Mouse (Mus musculus) cerebellum, postnatal 4 days (tissue): ENCODE data around the gene Ube3b.
A peak's percentile ranks its signal among the peaks of the same experiment; 100 is the strongest.

Experiments used
- DNase-seq, 2 experiments: peaks; one replicate each; pipeline ENCODE4 v3.0.0; 2022; ENCODE audit warnings: low spot score in 2 of 2, mixed read lengths in 1 of 2

The Ube3b gene

GRCm38 (mm10) chr5:114373581-114373980, 6.8 kb upstream of the Ube3b start:
- DNase-seq: no peak

DNA sequence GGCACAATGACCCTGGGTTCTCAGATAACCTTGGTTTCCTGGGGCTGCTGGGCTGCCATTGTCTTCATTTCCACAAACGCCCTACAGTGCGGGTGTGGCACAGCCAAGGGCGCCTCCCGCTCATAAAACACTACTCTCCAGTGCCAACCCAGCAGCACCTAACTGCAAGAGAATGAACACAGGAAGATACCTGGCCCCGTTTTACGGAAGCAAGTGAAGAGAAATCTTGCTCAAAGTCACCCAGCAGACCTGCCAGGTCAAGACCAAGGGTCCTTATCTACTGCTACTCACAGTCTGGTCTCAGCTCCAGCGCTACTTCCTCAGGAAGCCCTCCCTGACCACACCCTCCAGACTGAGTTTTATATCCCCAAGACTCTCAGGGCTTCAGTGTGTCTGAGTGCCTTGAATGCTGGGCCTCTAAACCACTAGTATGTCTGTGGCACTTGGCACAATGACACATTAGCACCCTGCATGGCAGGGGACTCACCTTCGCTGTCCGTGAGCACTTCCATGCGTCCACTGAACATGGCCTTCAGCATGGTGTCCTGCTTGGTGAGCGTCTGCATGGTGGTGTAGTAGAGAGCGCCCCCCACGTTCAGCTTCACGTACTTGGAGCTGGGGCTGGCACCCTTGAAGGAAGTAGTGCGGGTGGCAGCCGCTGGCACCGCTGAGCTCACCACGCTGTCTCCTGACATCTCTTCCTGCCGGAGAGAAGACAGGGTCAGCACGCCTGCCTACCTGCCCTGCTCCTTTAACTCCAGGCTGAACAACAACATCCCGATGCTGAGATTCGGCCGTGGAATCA, 5.8 kb upstream of the Ube3b start:
- no peak for DNase-seq

- no peak for DNase-seq
These were observed 2.1 kb upstream of the Ube3b start for GRCm38 (mm10) chr5:114378177-114378920.

- DNase-seq: no peak
These were observed 1.5 kb upstream of the Ube3b start for GRCm38 (mm10) chr5:114378936-114379335.

DNA sequence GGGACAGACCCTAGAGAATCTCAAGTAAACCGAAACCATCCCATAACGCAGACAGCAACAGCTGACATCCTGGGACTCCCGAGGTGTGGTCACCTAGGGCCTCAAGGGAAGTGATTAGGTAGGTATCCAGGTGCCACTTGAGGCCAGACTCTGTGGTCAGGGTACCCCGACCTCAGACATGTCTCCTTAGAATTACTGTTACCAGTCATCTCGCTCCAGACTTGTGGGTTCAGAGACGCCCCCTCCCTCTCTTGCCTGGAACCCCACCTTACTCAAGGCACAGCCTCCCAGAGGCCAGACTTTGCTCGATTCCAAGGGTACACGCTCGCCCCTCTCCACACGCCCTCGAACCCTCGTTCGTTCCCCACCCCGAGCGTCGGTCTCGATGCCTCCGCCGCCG, 644 bp upstream of the Ube3b start:
- no peak for DNase-seq

DNA sequence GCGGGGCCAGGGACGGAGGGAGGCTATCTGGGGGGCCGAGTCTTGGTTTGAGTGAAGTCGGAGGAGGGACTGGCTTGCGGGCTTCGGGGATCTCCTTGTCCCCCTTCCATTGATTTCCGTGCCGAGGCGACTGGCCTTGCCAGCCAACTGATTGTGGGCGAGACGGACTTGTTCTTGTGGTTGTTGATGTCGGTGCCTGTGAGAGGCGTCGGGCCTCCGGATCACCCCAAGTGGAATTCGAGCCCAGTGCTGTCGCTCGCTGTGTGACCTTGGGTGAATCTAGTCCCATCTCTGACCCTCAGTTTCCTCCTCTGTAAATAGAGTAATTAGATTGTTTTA, 575 bp downstream of the Ube3b start:
- no peak for DNase-seq

DNA sequence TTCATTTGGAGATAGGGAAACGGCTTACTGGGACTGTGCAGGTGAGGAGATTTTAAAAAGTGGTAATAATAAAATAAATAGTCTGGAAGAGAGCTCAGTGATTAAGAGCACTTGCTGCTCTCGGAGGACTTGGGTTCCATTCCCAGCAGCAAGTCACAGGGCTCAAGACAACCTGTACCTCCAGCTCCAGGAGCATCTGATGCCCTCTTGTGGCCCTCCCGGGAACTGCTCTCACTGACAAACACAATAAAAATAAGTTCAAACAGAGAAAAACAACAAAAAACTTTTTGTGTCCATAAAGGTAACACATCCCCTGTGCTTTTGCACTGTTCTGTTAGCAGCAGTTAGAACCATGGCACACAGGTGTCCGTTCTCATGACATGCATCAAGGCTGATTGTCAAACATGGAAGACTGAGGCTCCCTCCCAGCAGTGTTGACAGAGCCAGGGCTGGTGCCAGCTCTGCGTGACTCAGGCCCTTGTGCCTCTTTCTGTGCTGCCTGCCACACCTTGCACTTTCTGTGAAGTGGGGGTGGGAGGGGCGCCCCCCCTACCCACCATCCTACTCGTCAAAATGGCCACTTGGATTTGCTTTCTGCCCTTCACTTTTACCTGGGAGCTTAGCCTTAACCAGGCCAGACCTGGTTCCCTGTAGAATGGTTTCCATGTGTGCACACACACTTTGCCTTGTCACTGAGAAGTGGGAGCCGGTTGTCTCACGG, 2.9 kb downstream of the Ube3b start:
- DNase-seq: peak in 1 of 2 experiments; percentile 37

DNA sequence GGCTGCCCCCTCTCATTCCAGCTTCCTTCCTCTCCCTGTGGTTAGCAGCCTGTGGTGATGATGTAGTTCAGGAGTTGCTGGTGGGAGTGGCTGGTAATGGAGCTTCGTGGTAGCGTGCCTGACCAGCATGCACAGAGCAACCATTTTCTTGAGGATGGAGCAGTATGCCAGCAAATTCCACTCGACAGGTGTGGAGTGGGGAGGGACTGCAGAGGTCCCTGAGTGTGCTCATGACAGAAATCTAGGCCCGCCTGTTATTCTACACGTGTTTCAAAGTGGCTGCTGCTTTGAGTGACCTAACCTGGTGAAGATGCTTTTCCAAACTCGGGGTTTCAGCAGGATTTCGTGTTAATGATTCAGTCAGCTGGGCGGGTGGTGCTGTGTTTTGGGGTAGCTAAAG, 4.0 kb downstream of the Ube3b start:
- DNase-seq: no peak

DNA sequence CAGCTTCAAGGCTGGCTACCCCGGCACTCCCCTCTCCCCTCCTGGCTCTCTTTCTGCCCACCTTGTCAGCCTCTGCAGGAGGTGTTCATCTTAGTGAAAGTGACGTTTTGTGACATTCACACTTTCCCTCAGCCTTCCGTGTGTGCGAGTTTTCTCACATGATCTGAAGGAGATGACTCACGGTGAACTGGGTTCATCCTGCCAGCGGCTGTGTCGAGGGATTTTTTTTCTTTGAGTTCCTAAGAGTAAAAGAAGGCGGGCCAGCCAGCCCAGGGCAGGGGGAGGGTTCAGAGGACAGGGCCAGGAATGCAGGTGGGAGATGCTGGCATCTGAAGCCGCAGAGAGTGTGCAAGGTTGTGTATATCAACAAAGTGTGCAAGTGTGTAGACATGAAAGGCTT, 12.8 kb downstream of the Ube3b start:
- DNase-seq: no peak

GRCm38 (mm10) chr5:114406592-114406991, 26.2 kb downstream of the Ube3b start:
- DNase-seq: no peak

DNA sequence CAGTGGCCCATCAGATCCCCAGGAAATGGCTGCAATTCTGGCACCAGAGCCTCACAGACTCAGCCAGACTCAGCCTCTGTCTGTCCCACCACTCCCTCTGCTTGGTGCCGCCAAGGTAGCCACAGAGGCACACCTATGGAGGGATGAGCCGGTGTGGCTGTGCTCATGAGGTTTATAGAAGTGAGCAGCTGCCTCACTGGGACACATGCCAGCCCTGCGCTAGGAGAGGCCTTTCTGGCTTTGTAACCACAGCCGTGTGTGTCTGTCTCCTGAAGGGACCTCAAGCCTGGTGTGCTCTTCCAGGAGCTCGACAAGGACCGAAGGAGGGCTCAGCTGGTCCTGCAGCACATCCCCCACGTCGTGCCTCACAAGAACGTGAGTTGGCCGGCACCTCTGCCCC, 26.9 kb downstream of the Ube3b start:
- DNase-seq: no peak

DNA sequence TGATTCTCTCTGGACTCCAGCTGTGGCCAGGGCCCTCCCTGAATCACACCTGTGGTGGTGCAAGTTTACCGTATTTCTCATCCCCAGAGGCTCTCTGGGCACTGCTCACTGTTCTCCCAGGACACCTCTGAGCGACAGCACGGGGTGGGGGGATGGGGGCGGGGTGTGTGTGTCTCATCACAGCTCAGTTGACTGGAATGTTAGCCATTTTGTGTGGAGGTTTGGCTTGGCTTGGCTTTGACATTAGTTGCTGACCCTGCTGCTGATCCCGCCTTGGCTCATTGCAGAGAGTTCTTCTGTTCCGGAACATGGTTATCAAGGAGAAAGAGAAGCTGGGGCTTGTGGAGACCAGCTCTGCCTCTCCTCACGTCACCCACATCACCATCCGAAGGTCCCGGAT, 27.4 kb downstream of the Ube3b start:
- no peak for DNase-seq

DNA sequence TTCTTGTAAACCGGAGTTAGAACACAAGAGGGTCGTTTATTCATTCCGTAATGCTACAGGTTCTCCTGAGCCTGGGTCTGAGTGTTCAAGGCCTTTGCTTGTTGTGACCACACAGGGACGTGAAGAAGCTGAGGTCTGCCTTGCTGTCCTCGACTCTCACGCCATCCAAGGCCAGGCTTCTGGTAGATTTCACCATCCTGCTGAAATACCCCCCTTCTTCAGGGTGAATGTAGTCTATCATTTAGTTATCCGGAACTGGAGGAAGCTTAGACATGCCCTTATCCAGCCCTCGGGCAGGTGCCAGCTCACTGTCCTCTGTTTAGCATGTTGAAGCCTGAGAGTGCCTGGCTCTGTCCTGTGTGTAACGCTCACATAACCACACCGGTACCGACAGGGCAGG, 28.4 kb downstream of the Ube3b start:
- DNase-seq: no peak

DNA sequence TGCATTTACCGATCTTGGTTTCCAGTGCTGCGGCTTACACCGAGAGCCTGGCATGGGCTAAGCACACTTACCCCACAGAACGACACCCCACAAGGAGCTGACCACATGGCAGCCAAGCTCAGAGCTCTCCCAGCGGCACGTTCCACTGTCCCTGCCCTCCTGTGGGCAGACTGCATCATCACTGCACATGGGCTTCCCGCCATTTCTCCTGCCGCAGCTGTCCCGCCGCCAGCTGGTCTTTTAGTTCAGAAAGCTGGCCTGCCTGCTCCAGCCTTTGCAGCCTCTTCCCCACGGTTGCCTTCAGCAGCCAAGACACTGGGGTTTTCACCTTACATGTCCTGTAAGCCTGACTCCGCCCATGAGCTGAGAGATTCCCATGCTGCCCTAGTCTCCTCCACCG, 30.0 kb downstream of the Ube3b start:
- DNase-seq: no peak

- no peak for DNase-seq
These were observed 32.1 kb downstream of the Ube3b start for GRCm38 (mm10) chr5:114412361-114412998.

DNA sequence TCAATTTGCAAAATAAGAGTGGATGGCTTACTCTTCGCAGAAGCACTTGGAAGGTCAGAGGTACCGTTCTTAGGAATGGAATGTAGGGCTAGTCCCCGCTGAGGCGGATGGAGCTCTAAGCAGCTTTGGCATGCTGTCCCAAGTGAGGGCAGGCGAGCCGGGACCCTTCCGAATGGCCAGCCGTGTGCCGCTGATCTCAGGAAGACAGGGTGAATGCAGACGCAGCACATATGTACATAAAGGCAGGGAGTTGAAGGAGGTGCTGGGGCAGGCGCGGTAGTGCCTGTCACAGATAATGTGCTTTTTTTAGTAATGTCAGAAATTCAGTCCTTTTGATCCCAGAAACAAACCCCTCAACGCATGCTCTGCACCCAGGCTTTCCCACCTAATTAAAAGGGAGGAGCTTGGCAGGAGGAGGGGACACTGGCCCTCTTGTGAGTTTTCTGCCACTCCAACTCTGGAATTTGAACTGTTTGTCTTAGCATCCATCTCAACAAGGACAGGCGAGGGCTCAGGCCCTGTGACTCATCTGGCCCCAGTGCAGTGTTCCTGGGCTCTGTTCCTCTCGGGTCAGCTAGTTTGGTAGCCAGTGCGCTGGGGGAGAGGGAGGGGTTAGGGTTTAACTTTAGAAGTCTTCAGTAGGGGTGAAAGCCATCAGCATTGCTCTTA, 32.8 kb downstream of the Ube3b start:
- DNase-seq: no peak

DNA sequence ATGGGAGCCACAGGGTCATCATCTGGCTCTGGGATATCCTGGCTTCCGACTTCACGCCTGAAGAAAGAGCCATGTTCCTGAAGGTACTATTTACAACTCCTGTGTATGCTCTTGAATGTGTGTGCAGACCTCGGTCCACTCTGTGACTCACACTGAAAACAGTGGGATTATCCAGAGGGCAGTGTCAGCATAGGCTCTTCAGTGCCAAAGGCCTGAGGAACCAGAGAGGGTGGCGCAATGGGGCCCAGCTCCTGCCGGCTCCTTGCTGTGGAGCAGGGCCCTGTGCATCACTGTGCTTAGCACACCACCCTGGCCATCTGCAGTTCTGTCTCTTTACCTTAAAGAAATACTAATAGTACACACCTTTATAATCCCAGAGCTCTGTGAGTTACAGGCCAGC, 35.2 kb downstream of the Ube3b start:
- DNase-seq: no peak

DNA sequence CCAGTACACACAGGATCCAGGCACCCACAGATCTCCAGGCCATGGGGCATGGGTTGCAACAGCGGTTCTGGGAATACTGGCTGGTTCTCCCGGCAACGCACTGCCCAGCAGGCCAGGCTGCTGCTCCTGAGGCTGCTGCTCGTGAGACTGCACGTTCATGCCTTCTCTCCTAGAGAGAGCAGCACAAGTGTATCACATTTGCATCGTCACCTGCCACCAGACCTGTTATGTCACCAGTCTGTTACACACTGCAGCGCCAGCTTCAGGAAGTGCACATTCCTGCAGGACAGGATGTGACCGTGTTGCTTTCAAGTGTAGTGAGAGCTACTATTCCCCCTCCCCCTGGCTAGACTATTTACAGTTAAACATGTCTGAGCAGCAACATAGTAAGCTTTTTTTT, 36.4 kb downstream of the Ube3b start:
- DNase-seq: no peak

GRCm38 (mm10) chr5:114418541-114418940, 38.1 kb downstream of the Ube3b start:
- DNase-seq: peak; percentile 50 to 53

DNA sequence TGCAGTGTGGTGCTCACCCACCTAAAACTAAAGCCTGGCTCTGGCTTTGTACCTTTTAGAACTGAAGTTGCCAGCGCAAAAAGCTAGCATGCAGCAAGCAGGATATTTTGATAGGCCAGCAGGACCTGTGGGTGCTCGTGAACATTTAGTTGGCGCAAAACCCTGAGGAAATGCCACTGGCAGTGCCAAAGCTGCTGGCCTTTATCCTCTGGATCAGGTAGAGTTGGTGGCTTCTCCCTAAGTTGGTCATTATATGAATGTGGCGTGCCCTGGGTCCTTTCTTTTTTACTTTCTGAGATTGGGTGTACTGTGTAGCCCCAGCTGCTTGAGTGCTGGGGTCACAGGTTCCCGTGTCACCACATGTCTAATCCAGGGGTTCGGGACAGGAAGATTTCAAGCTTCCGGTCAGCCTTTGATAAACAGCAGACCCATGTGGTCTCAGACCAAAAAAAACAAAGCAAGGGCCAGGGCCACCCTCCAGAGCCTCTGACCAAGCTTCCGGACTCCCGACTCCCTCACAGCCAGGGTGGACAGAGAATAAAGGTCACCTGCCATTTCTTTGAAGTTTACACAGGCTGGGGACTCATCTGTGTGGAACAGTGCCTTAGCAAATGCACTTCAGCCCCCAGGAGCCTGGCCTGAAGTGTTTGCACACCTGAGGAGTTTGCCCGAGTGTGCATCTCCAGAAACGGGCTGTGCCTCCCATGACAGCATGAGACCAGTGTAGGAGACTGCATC, 41.3 kb downstream of the Ube3b start:
- DNase-seq: no peak

DNA sequence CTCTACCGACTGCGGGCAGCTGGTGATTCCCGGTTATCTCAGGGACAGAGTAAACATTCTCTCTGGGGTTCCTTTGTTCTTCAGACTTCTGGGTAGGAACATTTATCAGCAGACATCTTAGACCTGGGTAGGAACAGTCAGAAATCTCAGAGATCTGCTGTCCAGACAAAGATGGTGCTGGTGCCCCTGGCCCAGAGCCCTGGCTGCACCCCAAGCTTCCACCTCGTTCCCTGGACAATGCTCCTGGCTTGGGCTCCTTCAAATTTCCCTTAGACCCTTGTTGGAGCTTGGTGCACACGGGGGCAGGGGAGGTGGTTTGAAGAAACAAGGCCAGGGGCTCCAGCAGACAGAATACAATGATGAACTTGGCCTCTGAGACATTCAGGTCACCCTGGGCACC, 42.2 kb downstream of the Ube3b start:
- DNase-seq: no peak
